Mouse (Mus musculus) liver, embryonic 14.5 days (tissue): Measurements from ENCODE around the gene Plpp3.

Experiments
- CTCF ChIP-seq: IDR thresholded peaks from 2 replicates; pipeline ENCODE4 v1.5.1; 2016; ENCODE audit warnings: antibody characterized with exemption, low read depth, control low read depth
- EP300 ChIP-seq: IDR thresholded peaks from 2 replicates; pipeline ENCODE4 v1.6.1; 2016; ENCODE audit warnings: antibody characterized with exemption, low read depth

DNA sequence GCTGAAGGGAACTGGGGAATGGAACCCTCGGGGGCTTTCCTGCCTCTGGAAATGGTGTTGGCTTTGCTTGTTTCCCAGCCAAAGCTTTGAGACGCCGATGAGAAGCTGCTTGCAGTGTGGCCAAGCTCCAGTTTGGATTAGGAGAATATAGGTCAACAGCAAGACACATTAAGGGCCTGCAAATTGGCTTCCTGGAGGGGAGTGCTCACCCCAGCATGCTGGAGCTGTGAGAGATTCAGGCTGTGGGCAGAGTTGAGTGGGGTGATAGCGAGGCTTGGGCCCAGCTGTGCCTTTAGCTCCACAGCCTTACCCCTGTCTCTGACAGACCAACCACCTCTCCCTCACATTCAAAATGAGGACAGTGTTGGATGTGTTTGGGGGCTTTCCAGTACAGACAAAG is 108.5 kb downstream of the Plpp3 start:
- TF ChIP-seq CTCF (no peak), EP300 (no peak)
